Mouse (Mus musculus): ENCODE results near the gene Nim1k. TPM values are rescaled to one million over a fixed set of nuclear protein-coding genes. Genes with fewer than 3 reads are reported as not detected.

Gene Nim1k
- polyA plus RNA-seq, 1 experiment: 0.62 TPM

DNA sequence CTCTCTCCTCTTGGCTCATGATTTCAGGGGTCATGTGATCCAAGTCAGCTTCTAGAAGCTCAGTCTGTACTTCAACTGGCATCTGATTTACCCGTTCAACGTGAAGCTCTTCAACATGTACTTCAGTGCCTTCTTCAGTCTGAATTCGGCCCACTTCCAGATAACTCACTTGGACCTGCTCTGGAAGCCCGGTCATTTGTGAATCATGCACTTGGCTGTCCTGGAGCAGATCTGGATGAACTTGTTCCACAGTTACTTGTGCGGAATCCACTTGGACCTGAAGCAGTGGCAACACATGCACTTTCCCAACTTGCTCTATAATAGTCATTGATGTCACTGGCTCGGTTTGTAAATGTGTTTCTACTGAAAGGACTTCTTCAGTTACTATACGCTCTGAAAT lies 10.8 kb upstream of the Nim1k start:
- DNase-seq: no peak
- Histone ChIP-seq H3K4me3 (replicated peaks; ENCODE audit: extremely low read depth, low read depth, low read length) (no peak overlapping the region), H3K4me1 (ENCODE audit: control insufficient read depth, insufficient read depth, low read length) (no peaks in the 10 kb centered on the region)
- TF ChIP-seq CTCF (IDR thresholded peaks at IDR 0.05; ENCODE audit: insufficient read depth, low read length) (no peak), POLR2A (IDR thresholded peaks at IDR 0.05; ENCODE audit: borderline replicate concordance, extremely low read depth, low read depth, low read length) (no peak)
- 69% methylated on average over 7 of the region's 7 CpGs for WGBS

DNA sequence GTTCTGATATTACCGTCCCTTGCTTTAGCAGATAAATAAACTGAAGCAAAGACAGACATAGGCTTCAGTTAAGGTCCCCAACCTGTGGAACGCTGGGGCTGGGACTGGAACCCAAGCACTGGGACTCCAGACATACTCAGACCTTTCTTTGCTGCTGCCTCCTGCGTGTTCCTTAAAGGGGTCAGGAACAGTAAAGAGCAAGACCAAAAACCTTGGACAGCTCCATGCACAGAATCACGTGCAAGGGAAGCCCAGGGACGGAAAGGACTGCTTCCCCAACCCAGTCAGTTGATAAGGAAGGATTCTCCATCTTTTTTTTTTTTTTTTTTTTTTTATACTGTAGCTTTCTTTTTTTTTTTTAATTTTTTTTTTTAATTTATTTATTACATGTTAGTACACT lies 1.1 kb upstream of the Nim1k start:
- Histone ChIP-seq H3K4me3 (replicated peaks; ENCODE audit: extremely low read depth, low read depth, low read length) (no peak overlapping the region), H3K4me1 (ENCODE audit: control insufficient read depth, insufficient read depth, low read length) (peaks cover 4% of the 10 kb centered on the region)
- WGBS: 46% methylated on average over 5 of the region's 5 CpGs
- TF ChIP-seq POLR2A (IDR thresholded peaks at IDR 0.05; ENCODE audit: borderline replicate concordance, extremely low read depth, low read depth, low read length) (no peak), CTCF (IDR thresholded peaks at IDR 0.05; ENCODE audit: insufficient read depth, low read length) (no peak)
- no peak for DNase-seq

DNA sequence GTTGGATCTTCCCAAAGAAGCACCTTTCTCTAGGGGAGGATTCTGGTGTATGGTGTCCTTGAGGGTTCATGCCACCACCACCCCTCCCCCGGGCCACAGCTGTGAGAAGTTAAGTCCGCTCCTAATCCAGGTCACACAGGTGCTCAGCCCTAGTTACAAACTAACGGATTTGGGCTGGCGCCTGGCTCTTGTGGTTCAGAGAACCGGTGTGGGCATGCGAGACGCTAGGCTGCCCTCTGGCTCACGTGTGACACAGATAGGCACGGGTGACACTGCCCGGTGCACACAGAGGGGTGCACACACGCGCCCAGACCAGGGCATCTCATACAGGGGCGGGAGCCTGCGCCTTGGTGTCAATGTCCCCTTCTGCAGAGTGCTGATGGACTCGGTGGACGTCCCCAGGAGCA lies 538 bp downstream of the Nim1k start:
- 2% methylated on average over 16 of the region's 16 CpGs for WGBS
- TF ChIP-seq CTCF (IDR thresholded peaks at IDR 0.05; ENCODE audit: insufficient read depth, low read length): no peak
- TF ChIP-seq POLR2A (IDR thresholded peaks at IDR 0.05; ENCODE audit: borderline replicate concordance, extremely low read depth, low read depth, low read length): no peak
- Histone ChIP-seq H3K4me1 (ENCODE audit: control insufficient read depth, insufficient read depth, low read length) (peaks cover 4% of the 10 kb centered on the region), H3K4me3 (replicated peaks; ENCODE audit: extremely low read depth, low read depth, low read length) (peak overlapping the region; percentile 65)
- no peak for DNase-seq

DNA sequence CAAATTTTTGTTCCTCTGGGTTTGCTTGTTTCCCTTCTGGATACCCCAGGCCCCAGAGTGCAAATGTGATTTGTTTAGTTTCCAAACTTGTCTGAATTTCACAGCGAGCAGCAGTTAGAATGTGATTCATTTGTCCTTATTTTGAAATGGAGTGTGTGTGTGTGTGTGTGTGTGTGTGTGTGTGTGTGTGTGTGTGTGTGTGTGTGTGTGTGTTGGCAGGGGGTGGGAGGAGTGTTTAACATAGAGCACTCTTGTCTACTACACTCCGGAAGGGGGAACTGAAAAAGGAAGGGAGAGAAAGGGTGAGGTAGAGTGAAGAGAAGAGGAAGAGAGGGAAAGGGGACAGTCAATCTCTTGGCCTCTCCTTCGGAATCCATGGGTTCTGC lies 1.1 kb downstream of the Nim1k start:
- no peak for TF ChIP-seq POLR2A (IDR thresholded peaks at IDR 0.05; ENCODE audit: borderline replicate concordance, extremely low read depth, low read depth, low read length)
- no peak for TF ChIP-seq CTCF (IDR thresholded peaks at IDR 0.05; ENCODE audit: insufficient read depth, low read length)
- Histone ChIP-seq H3K4me3 (replicated peaks; ENCODE audit: extremely low read depth, low read depth, low read length) (no peak overlapping the region), H3K4me1 (ENCODE audit: control insufficient read depth, insufficient read depth, low read length) (peaks cover 4% of the 10 kb centered on the region)
- WGBS: 31% methylated on average over 3 of the region's 3 CpGs
- no peak for DNase-seq

DNA sequence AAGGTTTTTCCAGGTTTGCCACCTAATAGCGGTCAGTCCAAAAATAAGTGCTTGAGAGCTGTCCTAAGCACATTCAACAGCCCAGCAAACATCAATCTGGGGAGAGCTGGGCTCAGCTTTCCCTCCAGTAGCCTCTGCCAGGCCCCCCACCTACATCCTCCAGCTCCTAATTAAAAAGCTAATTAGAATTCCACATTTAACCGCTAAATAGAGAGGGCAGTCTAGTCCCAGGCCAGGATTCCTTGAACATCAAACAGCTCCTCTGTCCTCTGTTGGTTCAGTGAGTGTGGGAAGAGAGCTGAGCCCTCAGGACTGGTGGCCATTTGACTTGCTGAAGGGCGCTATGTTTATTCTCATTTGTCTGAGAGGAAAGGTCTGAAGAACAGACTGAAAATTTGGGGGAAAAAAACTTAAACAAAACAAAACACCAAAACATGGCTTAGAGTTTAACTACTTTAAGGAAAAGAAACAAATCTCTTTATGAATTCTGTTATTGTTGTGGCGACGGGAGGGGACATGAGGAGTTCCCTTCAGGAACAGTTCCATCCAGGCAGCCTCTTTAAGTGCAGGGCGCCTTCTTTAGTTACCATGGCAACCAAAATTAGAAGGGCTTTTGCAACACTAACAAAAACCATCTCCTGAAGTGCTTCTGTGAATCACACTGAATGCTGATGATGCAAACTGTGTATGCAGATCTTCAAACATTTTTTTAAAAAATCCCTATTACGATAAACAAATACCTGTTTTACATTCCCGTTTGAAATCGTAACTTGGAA lies 1.6 kb downstream of the Nim1k start:
- no peak for TF ChIP-seq POLR2A (IDR thresholded peaks at IDR 0.05; ENCODE audit: borderline replicate concordance, extremely low read depth, low read depth, low read length)
- TF ChIP-seq CTCF (IDR thresholded peaks at IDR 0.05; ENCODE audit: insufficient read depth, low read length): no peak
- DNase-seq: no peak
- Histone ChIP-seq H3K4me1 (ENCODE audit: control insufficient read depth, insufficient read depth, low read length) (peaks cover 4% of the 10 kb centered on the region), H3K4me3 (replicated peaks; ENCODE audit: extremely low read depth, low read depth, low read length) (no peak overlapping the region)
- 66% methylated on average over 9 of the region's 9 CpGs for WGBS

DNA sequence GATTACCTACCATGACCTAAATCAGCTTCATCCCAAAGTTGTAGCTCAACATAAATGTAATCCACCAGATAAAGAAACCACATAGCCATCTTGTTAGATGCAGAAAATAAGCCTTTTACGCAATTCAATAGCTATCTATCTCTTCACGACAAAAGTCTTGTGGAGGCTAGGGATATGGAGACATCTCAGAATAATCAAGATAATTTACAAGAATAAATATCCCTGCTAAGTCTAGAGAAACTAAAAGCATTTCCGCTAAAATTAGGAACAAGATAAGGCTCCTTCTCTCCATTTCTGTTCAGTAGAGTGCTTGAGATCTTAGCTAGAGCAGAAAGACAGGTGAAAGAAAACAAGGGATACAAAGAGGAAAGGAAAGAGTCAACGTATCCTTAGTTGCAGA lies 8.8 kb downstream of the Nim1k start:
- 88% methylated on average over 4 of the region's 4 CpGs for WGBS
- no peak for DNase-seq
- H3K4me1 ChIP-seq (ENCODE audit: control insufficient read depth, insufficient read depth, low read length): peaks cover under 1% of the 10 kb centered on the region; the same call in 1 of the 2 replicates
- H3K4me3 ChIP-seq (replicated peaks; ENCODE audit: extremely low read depth, low read depth, low read length): no peak overlapping the region
- TF ChIP-seq POLR2A (IDR thresholded peaks at IDR 0.05; ENCODE audit: borderline replicate concordance, extremely low read depth, low read depth, low read length) (no peak), CTCF (IDR thresholded peaks at IDR 0.05; ENCODE audit: insufficient read depth, low read length) (no peak)

DNA sequence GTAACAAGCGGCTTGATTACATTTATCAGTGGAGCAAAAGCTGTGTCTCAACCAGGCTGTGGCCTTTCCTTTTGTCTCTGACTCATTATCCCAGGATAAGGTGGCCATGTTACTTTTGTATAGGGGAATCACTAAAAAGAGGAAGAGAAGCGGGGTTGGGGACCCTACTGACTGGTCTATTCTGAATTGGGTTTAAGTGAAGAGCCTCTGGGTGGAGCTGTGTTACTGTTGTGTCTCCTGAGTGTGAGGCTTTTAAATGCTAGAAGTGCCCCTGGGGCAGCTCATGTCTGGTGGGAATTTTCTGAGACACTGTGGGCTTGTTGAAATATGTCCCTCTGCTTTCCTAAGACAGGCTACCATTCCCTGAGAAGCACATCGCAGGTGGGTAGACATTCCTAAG lies 12.2 kb downstream of the Nim1k start:
- Histone ChIP-seq H3K4me1 (ENCODE audit: control insufficient read depth, insufficient read depth, low read length) (peaks cover 4% of the 10 kb centered on the region; the same call in 1 of the 2 replicates), H3K4me3 (replicated peaks; ENCODE audit: extremely low read depth, low read depth, low read length) (no peak overlapping the region)
- WGBS: 85% methylated on average over 3 of the region's 3 CpGs
- no peak for DNase-seq
- no peak for TF ChIP-seq POLR2A (IDR thresholded peaks at IDR 0.05; ENCODE audit: borderline replicate concordance, extremely low read depth, low read depth, low read length)
- no peak for TF ChIP-seq CTCF (IDR thresholded peaks at IDR 0.05; ENCODE audit: insufficient read depth, low read length)

DNA sequence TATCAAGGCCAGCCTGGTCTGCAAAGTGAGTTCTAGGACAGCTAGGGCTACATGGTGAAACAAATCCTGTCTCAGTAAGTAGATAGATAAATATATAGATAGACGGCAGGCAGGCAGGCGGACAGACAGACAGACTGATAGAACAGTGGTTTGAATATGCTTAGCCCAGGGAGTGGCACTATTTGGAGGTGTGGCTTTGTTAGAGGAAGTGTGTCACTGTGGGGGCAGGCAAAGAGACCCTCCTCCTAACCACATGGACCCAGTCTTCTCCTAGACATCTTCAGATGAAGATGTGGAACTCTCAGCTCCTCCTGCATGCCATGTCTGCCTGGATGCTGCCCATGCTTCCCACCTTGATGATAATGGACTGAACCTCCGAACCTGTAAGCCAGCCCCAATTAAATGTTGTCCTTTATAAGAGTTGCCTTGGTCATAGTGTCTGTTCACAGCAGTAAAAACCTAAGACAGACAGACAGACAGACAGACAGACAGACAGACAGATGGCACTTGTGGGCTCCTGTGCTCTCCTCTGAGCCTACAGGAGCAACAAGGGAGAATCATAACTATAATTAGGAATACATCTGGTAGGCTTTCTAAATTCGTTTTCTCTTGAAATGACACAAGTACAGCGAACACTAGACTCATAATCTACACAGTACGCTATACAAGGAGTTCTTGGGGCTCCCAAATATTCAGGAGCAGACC lies 12.8 kb downstream of the Nim1k start:
- DNase-seq: no peak
- TF ChIP-seq POLR2A (IDR thresholded peaks at IDR 0.05; ENCODE audit: borderline replicate concordance, extremely low read depth, low read depth, low read length) (no peak), CTCF (IDR thresholded peaks at IDR 0.05; ENCODE audit: insufficient read depth, low read length) (no peak)
- no peak overlapping the region for H3K4me3 ChIP-seq (replicated peaks; ENCODE audit: extremely low read depth, low read depth, low read length)
- peaks cover 4% of the 10 kb centered on the region; the same call in 1 of the 2 replicates for H3K4me1 ChIP-seq (ENCODE audit: control insufficient read depth, insufficient read depth, low read length)
- 84% methylated on average over 6 of the region's 6 CpGs for WGBS

DNA sequence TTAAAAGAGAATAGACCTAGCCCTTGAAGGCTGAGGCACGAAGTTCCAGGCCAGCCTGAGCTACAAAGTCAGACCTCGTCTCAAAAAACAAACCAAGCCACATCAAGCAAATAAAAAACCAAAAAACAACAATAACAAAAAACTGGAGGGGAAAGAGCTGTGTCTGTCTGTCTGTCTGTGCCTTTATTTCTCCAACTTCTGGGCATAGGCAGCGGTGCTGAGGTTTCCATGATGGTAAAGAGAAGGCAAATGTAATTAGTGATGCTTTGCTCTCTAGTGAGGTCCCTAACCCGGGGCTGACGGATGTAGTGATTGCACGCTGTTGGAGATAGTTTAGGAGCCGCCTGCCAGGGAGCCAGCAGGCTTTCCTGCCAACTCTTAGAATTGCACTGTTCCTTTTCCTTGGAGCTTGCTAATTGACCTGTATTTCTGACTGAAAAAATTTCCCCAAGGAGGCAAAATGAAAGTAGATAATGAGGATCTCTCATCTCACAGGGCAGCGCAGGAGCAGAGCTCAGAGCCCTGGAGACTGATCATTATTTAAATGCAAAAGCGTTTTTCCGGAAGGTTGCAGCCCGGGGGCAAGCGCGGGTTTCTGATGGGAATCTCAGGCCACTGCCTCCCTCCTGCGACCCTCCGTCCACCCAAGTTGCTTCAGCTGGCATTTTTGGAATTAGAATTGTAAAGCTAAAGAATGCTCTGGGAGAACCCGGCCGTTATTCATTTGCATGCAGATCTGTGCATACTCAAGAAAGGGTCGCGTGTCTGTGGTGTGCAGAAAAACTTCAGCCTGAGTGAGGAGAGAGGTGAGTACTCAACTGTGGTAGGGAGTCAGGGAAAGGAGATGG lies 14.1 kb downstream of the Nim1k start:
- Histone ChIP-seq H3K4me1 (ENCODE audit: control insufficient read depth, insufficient read depth, low read length) (peaks cover 7% of the 10 kb centered on the region), H3K4me3 (replicated peaks; ENCODE audit: extremely low read depth, low read depth, low read length) (peak overlapping the region; percentile 29)
- 27% methylated on average over 19 of the region's 19 CpGs for WGBS
- DNase-seq: no peak
- TF ChIP-seq POLR2A (IDR thresholded peaks at IDR 0.05; ENCODE audit: borderline replicate concordance, extremely low read depth, low read depth, low read length): no peak
- no peak for TF ChIP-seq CTCF (IDR thresholded peaks at IDR 0.05; ENCODE audit: insufficient read depth, low read length)

Measured in lung, adult 2 months (tissue).